In the genomic region with DNA sequence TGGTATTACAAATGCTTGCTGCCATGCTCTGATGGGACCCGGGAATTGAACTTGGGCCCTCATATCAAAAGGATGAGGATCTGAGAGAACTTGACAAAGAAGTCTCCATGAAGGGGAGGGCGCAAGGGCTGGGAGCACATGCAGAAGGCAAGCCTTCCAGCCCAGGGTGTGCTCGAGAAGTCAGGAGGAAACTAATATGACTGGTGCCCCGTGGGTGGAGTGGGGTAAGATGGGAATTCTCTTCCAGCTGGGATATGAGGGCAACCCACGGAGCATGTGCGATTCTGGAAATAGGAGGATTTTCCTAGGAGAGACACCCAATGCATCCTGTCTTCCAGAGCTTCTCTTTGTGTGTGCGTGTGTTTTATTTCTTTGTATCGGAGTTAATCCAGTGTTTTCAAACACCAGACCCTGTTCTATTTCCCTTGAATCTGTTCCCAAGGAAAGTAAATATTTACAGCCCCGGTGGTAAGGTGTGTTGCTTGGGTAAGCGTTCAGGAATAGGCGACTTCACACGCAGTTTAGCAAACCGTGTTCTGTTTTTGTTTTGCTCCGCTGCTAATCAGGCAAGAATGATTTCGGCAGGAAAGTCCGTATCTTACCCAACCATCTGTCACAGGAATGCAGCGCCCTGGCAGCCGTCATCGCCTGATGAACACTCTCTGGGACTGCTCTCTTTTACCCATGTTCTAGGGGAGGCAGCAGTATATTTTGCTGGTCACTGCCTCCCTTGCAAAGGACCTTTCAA, we compare ENCODE assay signal across 8 mouse cellular contexts. TPM values are rescaled to one million over a fixed set of nuclear protein-coding genes. Genes with fewer than 3 reads are reported as not detected.
DNase-seq lines count a peak whose midpoint lies in the region; ATAC-seq and TF ChIP-seq lines count a peak whose summit lies in the region.

No protein-coding gene starts in this region.

- ATAC-seq in embryonic facial prominence, embryonic 15.5 days (ENCODE audit: insufficient number of reproducible peaks, low FRiP score, low TSS enrichment, low read depth) = no peak
- no peak for ATAC-seq in intestine, postnatal 0 days
- peak; percentile 96 for ATAC-seq in liver, embryonic 12.5 days
- no peak for ATAC-seq in neural tube, embryonic 15.5 days (ENCODE audit: low FRiP score)

- H3K4me2 ChIP-seq in embryonic facial prominence, embryonic 15.5 days (replicated peaks) = no peak overlapping the region
- 0 out of 2 replicates have a peak overlapping the region, but pooled peaks have one; percentile 7 for H3K4me2 ChIP-seq in intestine, postnatal 0 days (replicated peaks; ENCODE audit: low read depth)
- H3K4me2 ChIP-seq in liver, embryonic 12.5 days = peak overlapping the region; percentile 63
- H3K4me2 ChIP-seq in neural tube, embryonic 15.5 days = peak overlapping the region; percentile 11

- no peak overlapping the region for H3K9ac ChIP-seq in embryonic facial prominence, embryonic 15.5 days
- H3K9ac ChIP-seq in intestine, postnatal 0 days (ENCODE audit: low read depth, low read length) = no peak overlapping the region
- peak overlapping the region; percentile 64 for H3K9ac ChIP-seq in liver, embryonic 12.5 days
- H3K9ac ChIP-seq in neural tube, embryonic 15.5 days (replicated peaks) = no peak overlapping the region

- no peaks in the 10 kb centered on the region for H3K27me3 ChIP-seq in embryonic facial prominence, embryonic 15.5 days
- no peaks in the 10 kb centered on the region for H3K27me3 ChIP-seq in intestine, postnatal 0 days (replicated peaks; ENCODE audit: control insufficient read depth, insufficient read depth, low read length)
- H3K27me3 ChIP-seq in liver, embryonic 12.5 days (replicated peaks) = no peaks in the 10 kb centered on the region
- H3K27me3 ChIP-seq in neural tube, embryonic 15.5 days (replicated peaks) = no peaks in the 10 kb centered on the region

- H3K9me3 ChIP-seq in embryonic facial prominence, embryonic 15.5 days (replicated peaks) = no peaks in the 10 kb centered on the region
- H3K9me3 ChIP-seq in intestine, postnatal 0 days (ENCODE audit: control insufficient read depth) = no peaks in the 10 kb centered on the region
- H3K9me3 ChIP-seq in liver, embryonic 12.5 days (replicated peaks) = no peaks in the 10 kb centered on the region
- no peaks in the 10 kb centered on the region for H3K9me3 ChIP-seq in neural tube, embryonic 15.5 days (replicated peaks)

- peak; percentile 58 for DNase-seq in spleen, adult 12 weeks (ENCODE audit: low spot score)
- DNase-seq in spleen, adult 18-20 months = no peak
- no peak for DNase-seq in adrenal gland, adult 2 months
- no peak for DNase-seq in MN1 (ENCODE audit: low spot score)

- 0 out of 2 replicates have a peak, but pooled peaks cover 5% of the 10 kb centered on the region for H3K36me3 ChIP-seq in embryonic facial prominence, embryonic 15.5 days
- no peaks in the 10 kb centered on the region for H3K36me3 ChIP-seq in intestine, postnatal 0 days (ENCODE audit: control insufficient read depth, insufficient read depth)
- H3K36me3 ChIP-seq in liver, embryonic 12.5 days = no peaks in the 10 kb centered on the region
- no peaks in the 10 kb centered on the region for H3K36me3 ChIP-seq in neural tube, embryonic 15.5 days

- no peak for TF ChIP-seq CTCF in intestine, postnatal 0 days (IDR thresholded peaks at IDR 0.05; ENCODE audit: low read depth)

- peaks cover 55% of the 10 kb centered on the region for H3K4me1 ChIP-seq in embryonic facial prominence, embryonic 15.5 days
- H3K4me1 ChIP-seq in intestine, postnatal 0 days (replicated peaks; ENCODE audit: control insufficient read depth, insufficient read depth, low read length) = no peaks in the 10 kb centered on the region
- peaks cover 45% of the 10 kb centered on the region for H3K4me1 ChIP-seq in liver, embryonic 12.5 days
- peaks cover 23% of the 10 kb centered on the region for H3K4me1 ChIP-seq in neural tube, embryonic 15.5 days

- peak overlapping the region; percentile 63 for H3K27ac ChIP-seq in embryonic facial prominence, embryonic 15.5 days (replicated peaks)
- no peak overlapping the region for H3K27ac ChIP-seq in intestine, postnatal 0 days (ENCODE audit: low read depth, low read length)
- H3K27ac ChIP-seq in liver, embryonic 12.5 days = peak overlapping the region; percentile 92
- H3K27ac ChIP-seq in neural tube, embryonic 15.5 days (replicated peaks) = no peak overlapping the region

- H3K4me3 ChIP-seq in embryonic facial prominence, embryonic 15.5 days (replicated peaks) = no peak overlapping the region
- no peak overlapping the region for H3K4me3 ChIP-seq in intestine, postnatal 0 days (ENCODE audit: low read depth, low read length)
- H3K4me3 ChIP-seq in liver, embryonic 12.5 days = peak overlapping the region; percentile 21; the same call in 1 of the 2 replicates
- H3K4me3 ChIP-seq in neural tube, embryonic 15.5 days (replicated peaks) = no peak overlapping the region

- 21% methylated on average over 19 of the region's 19 CpGs for WGBS in embryonic facial prominence, embryonic 15.5 days
- 41% methylated on average over 19 of the region's 19 CpGs for WGBS in intestine, postnatal 0 days
- 20% methylated on average over 19 of the region's 19 CpGs for WGBS in liver, embryonic 12.5 days (ENCODE audit: insufficient replicate concordance)
- WGBS in neural tube, embryonic 15.5 days = 36% methylated on average over 19 of the region's 19 CpGs

RNA-seq across cellular contexts. Expression of a gene that starts 28.4 kb away (rescaled TPM):
- polyA plus RNA-seq in embryonic facial prominence, embryonic 15.5 days (2015; fragmentation: Nextera tagmentation; extraction: Ambion mirVana) = 10.7 and 10.8 TPM in 2 replicates
- 1.5 and 1.9 TPM in 2 replicates for polyA plus RNA-seq in intestine, postnatal 0 days (2015; fragmentation: Nextera tagmentation; extraction: Ambion mirVana)
- polyA plus RNA-seq in liver, embryonic 12.5 days (2016; fragmentation: Nextera tagmentation; extraction: Ambion mirVana) = 0.70 and 0.86 TPM in 2 replicates
- 1.4 and 4.8 TPM in 2 replicates for polyA plus RNA-seq in neural tube, embryonic 15.5 days (2015; fragmentation: Nextera tagmentation; extraction: Ambion mirVana)
- total RNA-seq in adrenal gland, adult 2 months (2021) = 10 to 100 TPM; 17.7 to 19.4 TPM
- polyA plus RNA-seq in adrenal gland, adult 2 months (2012; rRNA removed) = 11.7 and 12.8 TPM in 2 replicates

Comparison
In these comparisons a context has a peak if more than half of its experiments do, and no peak if none do; other contexts are left out.
1. H3K27ac ChIP-seq: peak in embryonic facial prominence, embryonic 15.5 days (single experiment) and liver, embryonic 12.5 days (single experiment); none in intestine, postnatal 0 days (single experiment) and neural tube, embryonic 15.5 days (single experiment).